Mouse (Mus musculus): ENCODE measurements around the gene Plekhg2. TPM values are rescaled to one million over a fixed set of nuclear protein-coding genes. Genes with fewer than 3 reads are reported as not detected.
A peak's percentile ranks its signal among the peaks of the same experiment; 100 is the strongest.

The Plekhg2 gene
- polyA plus RNA-seq, 1 experiment from 2014 or later: 114 TPM

DNA sequence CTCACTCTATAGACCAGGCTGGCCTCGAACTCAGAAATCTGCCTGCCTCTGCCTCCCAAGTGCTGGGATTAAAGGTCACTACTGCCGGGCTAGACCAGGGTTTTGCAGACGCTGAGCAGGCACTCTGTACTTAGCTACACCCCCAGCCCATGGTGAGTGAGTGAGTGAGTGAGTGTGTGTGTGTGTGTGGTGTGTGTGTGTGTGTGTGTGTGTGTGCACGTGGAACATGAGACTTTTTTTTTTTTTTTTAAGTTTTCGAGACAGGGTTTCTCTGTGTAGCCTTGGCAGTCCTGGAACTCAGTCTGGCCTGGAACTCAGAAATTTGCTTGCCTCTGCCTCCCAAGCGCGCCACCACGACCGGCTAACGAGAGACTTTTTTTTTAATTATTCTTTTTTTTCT lies 2.2 kb upstream of the Plekhg2 start:
- Histone ChIP-seq H3K9me3 (no peaks in the 10 kb centered on the region), H3K4me1 (peaks cover 51% of the 10 kb centered on the region), H3K27me3 (no peaks in the 10 kb centered on the region), H3K27ac (0 out of 2 replicates have a peak overlapping the region, but pooled peaks have one; percentile 94), H3K4me2 (replicated peaks) (peak overlapping the region; percentile 74; the same call in 1 of the 2 replicates), H3K9ac (no peak overlapping the region), H3K4me3 (no peak overlapping the region), H3K36me3 (peaks cover 16% of the 10 kb centered on the region)
- 76% methylated on average over 10 of the region's 10 CpGs for WGBS
- no peak for ATAC-seq (ENCODE audit: insufficient number of reproducible peaks, insufficient read depth, low FRiP score, low TSS enrichment)

GRCm38 (mm10) chr7:28373891-28374495 lies 1.6 kb upstream of the Plekhg2 start:
- no peak overlapping the region for H3K4me3 ChIP-seq
- no peak for ATAC-seq (ENCODE audit: insufficient number of reproducible peaks, insufficient read depth, low FRiP score, low TSS enrichment)
- H3K27ac ChIP-seq: peak overlapping the region; percentile 74
- H3K9me3 ChIP-seq: no peaks in the 10 kb centered on the region
- H3K36me3 ChIP-seq: peaks cover 22% of the 10 kb centered on the region
- peaks cover 49% of the 10 kb centered on the region for H3K4me1 ChIP-seq
- no peak overlapping the region for H3K9ac ChIP-seq
- H3K4me2 ChIP-seq (replicated peaks): peak overlapping the region; percentile 4; the same call in 1 of the 2 replicates
- H3K27me3 ChIP-seq: no peaks in the 10 kb centered on the region
- WGBS: 74% methylated on average over 7 of the region's 7 CpGs

- H3K9ac ChIP-seq: 0 out of 2 replicates have a peak overlapping the region, but pooled peaks have one; percentile 22
- ATAC-seq (ENCODE audit: insufficient number of reproducible peaks, insufficient read depth, low FRiP score, low TSS enrichment): no peak
- H3K4me1 ChIP-seq: peaks cover 41% of the 10 kb centered on the region
Observed at GRCm38 (mm10) chr7:28373131-28373581, 757 bp upstream of the Plekhg2 start.

DNA sequence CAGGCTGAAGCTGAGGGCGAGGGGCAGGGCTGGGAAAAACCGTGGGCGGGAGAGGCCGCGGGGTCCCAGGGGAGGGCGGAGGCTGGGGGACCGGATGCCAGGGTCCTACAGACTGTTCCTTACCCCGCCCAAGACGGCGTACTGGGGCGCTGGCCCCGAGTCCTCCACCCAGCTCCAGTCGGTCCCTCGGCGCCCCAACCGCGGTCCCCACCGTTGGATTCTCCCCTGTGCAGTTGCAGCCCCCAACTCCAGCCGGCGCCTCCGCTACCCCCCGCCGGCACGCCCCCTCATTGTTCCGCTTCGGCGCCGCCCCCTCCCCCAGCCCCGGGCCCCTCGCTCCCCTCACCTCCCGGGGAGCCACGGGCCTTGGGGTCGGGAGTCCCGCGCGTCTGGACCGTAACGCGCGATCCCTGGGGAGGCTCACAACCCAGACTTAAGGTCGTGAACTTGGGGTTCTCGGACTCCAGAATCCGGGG lies 847 bp downstream of the Plekhg2 start:
- no peak for ATAC-seq (ENCODE audit: insufficient number of reproducible peaks, insufficient read depth, low FRiP score, low TSS enrichment)
- WGBS: under 1% methylated on average over 30 of the region's 43 CpGs
- H3K27me3 ChIP-seq: no peaks in the 10 kb centered on the region

More at GRCm38 (mm10) chr7:28373131-28373581, 757 bp upstream of the Plekhg2 start:
- H3K36me3 ChIP-seq: peaks cover 31% of the 10 kb centered on the region
- no peaks in the 10 kb centered on the region for H3K27me3 ChIP-seq
- no peaks in the 10 kb centered on the region for H3K9me3 ChIP-seq
- whole genome bisulfite sequencing: under 1% methylated on average over 9 of the region's 9 CpGs
- peak overlapping the region; percentile 40 for H3K4me2 ChIP-seq (replicated peaks)
- H3K4me3 ChIP-seq: peak overlapping the region; percentile 78
- peak overlapping the region; percentile 96 for H3K27ac ChIP-seq

DNA sequence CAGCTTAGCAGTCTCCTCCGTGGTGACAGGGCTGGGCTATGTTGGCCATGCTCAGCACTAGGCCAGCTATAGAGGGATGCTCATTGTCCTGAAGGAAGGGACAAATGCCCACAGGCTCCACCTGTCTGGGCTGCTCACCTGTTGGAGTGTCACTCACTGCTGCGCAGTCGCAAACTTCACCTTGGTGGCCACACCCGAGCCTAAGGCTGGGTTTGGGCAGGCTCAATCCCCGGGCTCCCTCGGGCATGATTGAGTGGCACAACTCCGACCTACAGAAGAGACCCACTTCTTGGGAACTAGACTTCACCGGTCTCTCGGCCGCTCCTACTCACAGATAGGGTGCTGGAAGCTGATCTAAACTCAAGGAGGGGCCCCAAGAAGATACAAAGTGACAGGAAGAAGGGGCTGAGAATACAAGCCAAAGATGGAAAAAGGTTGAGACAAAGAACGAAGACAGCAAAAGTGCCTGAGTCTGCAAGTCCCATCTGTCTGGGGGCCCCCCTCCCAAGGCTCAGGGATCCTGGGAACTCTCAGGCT lies 1.4 kb downstream of the Plekhg2 start:
- Histone ChIP-seq H3K9me3 (no peaks in the 10 kb centered on the region), H3K36me3 (peaks cover 43% of the 10 kb centered on the region), H3K4me2 (replicated peaks) (peak overlapping the region; percentile 98), H3K4me1 (peaks cover 24% of the 10 kb centered on the region), H3K4me3 (peak overlapping the region; percentile 78), H3K27me3 (no peaks in the 10 kb centered on the region), H3K27ac (peak overlapping the region; percentile 96), H3K9ac (peak overlapping the region; percentile 92)
- 7% methylated on average over 11 of the region's 11 CpGs for WGBS
- ATAC-seq (ENCODE audit: insufficient number of reproducible peaks, insufficient read depth, low FRiP score, low TSS enrichment): no peak

More for the DNA sequence above, 847 bp downstream of the Plekhg2 start:
- Histone ChIP-seq H3K27ac (peak overlapping the region; percentile 96), H3K36me3 (peaks cover 38% of the 10 kb centered on the region), H3K4me3 (peak overlapping the region; percentile 78), H3K9me3 (no peaks in the 10 kb centered on the region), H3K4me1 (peaks cover 29% of the 10 kb centered on the region), H3K9ac (peak overlapping the region; percentile 92), H3K4me2 (replicated peaks) (peak overlapping the region; percentile 98)

DNA sequence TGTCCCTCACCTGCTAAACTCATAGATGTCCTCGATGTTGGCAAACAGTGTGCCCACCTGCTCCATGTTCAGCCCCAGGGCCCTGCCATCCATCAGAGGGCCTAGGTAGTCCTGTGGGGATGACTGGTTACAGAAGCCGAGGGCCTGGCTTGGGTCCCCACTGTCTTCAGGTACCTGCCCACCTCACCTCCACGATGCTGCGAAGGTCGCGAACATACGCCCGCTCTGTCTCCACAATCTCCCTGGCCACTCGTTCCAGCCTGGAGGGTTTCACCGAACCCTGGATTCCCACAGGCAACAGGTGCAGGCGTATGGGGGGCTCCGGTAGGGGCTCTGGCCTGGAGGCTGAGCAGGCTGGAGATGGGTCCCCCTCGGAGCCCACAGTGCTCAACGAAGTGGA lies 2.3 kb downstream of the Plekhg2 start:
- no peak for ATAC-seq (ENCODE audit: insufficient number of reproducible peaks, insufficient read depth, low FRiP score, low TSS enrichment)
- Histone ChIP-seq H3K9ac (peak overlapping the region; percentile 92), H3K4me1 (peaks cover 22% of the 10 kb centered on the region), H3K4me2 (replicated peaks) (peak overlapping the region; percentile 98), H3K27ac (no peak overlapping the region), H3K4me3 (peak overlapping the region; percentile 78), H3K36me3 (peaks cover 53% of the 10 kb centered on the region), H3K27me3 (no peaks in the 10 kb centered on the region), H3K9me3 (no peaks in the 10 kb centered on the region)
- WGBS: 93% methylated on average over 14 of the region's 14 CpGs

DNA sequence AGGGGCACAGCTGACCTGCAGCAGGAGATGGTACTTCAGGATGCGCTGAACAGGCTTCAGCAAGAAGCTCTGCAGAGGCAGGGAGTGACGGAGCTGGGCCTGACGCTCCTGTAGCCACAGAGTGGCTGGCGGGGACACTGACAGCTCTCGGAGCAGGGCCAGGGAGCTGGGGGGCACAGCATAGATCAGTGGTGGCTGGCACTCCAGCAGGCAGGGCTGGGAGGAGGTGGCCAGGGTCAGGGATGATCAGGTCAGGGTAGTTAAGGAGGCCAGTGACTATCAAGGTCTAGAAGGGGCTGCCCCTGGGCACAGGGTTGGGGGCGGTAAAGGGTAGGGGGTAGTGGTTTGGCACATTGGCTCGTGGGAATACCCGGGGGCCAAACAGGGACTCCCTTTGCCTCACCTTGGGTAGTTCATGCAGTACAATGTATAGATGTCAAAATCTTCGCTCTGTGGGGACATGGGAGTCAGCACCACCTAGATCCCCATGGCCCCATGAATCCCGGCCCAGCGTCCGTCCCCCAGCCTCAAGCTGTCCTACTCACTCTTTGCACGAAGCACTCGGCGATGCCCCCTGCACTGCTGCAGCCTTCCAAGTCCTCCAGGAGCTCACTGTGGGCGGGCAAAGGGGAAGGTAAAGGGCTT lies 4.0 kb downstream of the Plekhg2 start:
- whole genome bisulfite sequencing: 88% methylated on average over 16 of the region's 16 CpGs
- no peak overlapping the region for H3K9ac ChIP-seq

GRCm38 (mm10) chr7:28367663-28368275 lies 4.6 kb downstream of the Plekhg2 start:
- Histone ChIP-seq H3K36me3 (peaks cover 74% of the 10 kb centered on the region), H3K4me2 (replicated peaks) (no peak overlapping the region), H3K27me3 (no peaks in the 10 kb centered on the region), H3K9me3 (no peaks in the 10 kb centered on the region), H3K4me1 (peaks cover 17% of the 10 kb centered on the region), H3K4me3 (no peak overlapping the region), H3K27ac (no peak overlapping the region), H3K9ac (no peak overlapping the region)
- 91% methylated on average over 16 of the region's 16 CpGs for WGBS
- ATAC-seq (ENCODE audit: insufficient number of reproducible peaks, insufficient read depth, low FRiP score, low TSS enrichment): no peak

More for the DNA sequence above, 4.0 kb downstream of the Plekhg2 start:
- Histone ChIP-seq H3K4me2 (replicated peaks) (no peak overlapping the region), H3K4me3 (no peak overlapping the region), H3K27me3 (no peaks in the 10 kb centered on the region), H3K36me3 (peaks cover 69% of the 10 kb centered on the region), H3K4me1 (peaks cover 17% of the 10 kb centered on the region), H3K9me3 (no peaks in the 10 kb centered on the region), H3K27ac (no peak overlapping the region)
- no peak for ATAC-seq (ENCODE audit: insufficient number of reproducible peaks, insufficient read depth, low FRiP score, low TSS enrichment)

- WGBS: 89% methylated on average over 16 of the region's 16 CpGs
- H3K27ac ChIP-seq: no peak overlapping the region
- ATAC-seq (ENCODE audit: insufficient number of reproducible peaks, insufficient read depth, low FRiP score, low TSS enrichment): no peak
- H3K4me3 ChIP-seq: no peak overlapping the region
- no peaks in the 10 kb centered on the region for H3K9me3 ChIP-seq
- no peaks in the 10 kb centered on the region for H3K27me3 ChIP-seq
- peaks cover 10% of the 10 kb centered on the region for H3K4me1 ChIP-seq
- no peak overlapping the region for H3K4me2 ChIP-seq (replicated peaks)
- H3K9ac ChIP-seq: no peak overlapping the region
- H3K36me3 ChIP-seq: peaks cover 88% of the 10 kb centered on the region
Observed at GRCm38 (mm10) chr7:28362441-28363060, 9.8 kb downstream of the Plekhg2 start.

DNA sequence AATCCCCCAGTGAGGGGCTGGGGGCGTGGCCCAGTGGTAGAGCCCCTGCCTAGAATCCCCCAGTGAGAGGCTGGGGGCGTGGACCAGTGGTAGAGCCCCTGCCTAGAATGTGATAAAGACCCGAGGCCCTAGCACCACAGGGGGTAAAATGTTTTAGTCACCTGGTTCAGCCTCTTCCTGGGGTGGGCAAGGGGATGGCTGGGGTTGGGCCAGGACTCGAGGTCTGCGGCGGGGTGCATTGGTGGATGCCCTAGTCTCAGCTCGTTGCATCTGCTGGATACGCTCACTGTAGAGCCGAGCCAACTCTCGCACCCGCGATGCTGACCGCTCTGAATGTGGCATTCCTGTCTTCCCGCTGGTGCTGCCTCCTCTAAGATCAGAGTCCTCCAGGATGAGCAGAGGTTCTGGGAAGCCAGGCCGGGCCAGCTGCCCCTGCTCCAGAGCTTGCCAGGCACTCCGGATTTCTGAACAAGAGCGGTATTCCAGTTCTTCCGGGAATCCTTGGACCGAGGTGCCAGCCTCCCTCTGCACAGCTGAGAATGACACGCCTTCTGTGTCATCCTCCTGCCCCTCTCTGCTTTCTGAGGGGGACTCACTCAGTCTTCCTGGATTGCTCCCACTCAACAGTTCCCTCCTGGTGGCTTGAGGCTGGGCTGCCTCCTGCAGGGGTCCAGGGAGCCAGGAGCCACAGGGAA lies 10.6 kb downstream of the Plekhg2 start:
- H3K9ac ChIP-seq: no peak overlapping the region
- no peaks in the 10 kb centered on the region for H3K9me3 ChIP-seq
- H3K4me1 ChIP-seq: peaks cover 18% of the 10 kb centered on the region
- no peak for ATAC-seq (ENCODE audit: insufficient number of reproducible peaks, insufficient read depth, low FRiP score, low TSS enrichment)
- H3K4me3 ChIP-seq: no peak overlapping the region
- no peak overlapping the region for H3K4me2 ChIP-seq (replicated peaks)
- H3K27ac ChIP-seq: no peak overlapping the region
- 95% methylated on average over 20 of the region's 20 CpGs for WGBS
- H3K36me3 ChIP-seq: peaks cover 80% of the 10 kb centered on the region
- H3K27me3 ChIP-seq: no peaks in the 10 kb centered on the region

GRCm38 (mm10) chr7:28360291-28360690 lies 12.1 kb downstream of the Plekhg2 start:
- H3K9ac ChIP-seq: no peak overlapping the region
- H3K4me1 ChIP-seq: peaks cover 20% of the 10 kb centered on the region
- H3K27ac ChIP-seq: no peak overlapping the region
- no peaks in the 10 kb centered on the region for H3K9me3 ChIP-seq
- no peaks in the 10 kb centered on the region for H3K27me3 ChIP-seq
- no peak overlapping the region for H3K4me2 ChIP-seq (replicated peaks)
- no peak for ATAC-seq (ENCODE audit: insufficient number of reproducible peaks, insufficient read depth, low FRiP score, low TSS enrichment)
- H3K4me3 ChIP-seq: no peak overlapping the region
- 93% methylated on average over 6 of the region's 6 CpGs for WGBS
- H3K36me3 ChIP-seq: peaks cover 66% of the 10 kb centered on the region
